Mouse (Mus musculus) midbrain, embryonic 11.5 days (tissue): Measurements from ENCODE around the gene Ica1. TPM values are rescaled to one million over a fixed set of nuclear protein-coding genes. Genes with fewer than 3 reads are reported as not detected.

Experiments used
- ATAC-seq: fragments of 200-750 bp; cut with Nextera tagmentation; 2 replicates; pipeline ENCODE4 v1.8.0; 2017; ENCODE audit warnings: moderate TSS enrichment, moderate library complexity; ENCODE audit not compliant: low FRiP score
- DNase-seq: peaks from one replicate; pipeline ENCODE4 v3.0.0; 2015; ENCODE audit warnings: low spot score; ENCODE audit errors: missing footprints
- H3K27ac ChIP-seq: fragments of 300-500 bp; sonication (generic); 2 replicates; pipeline ENCODE4 v1.5.1; 2014; ENCODE audit warnings: low read depth, low read length
- H3K27me3 ChIP-seq: fragments of 300-500 bp; sonication (generic); 2 replicates; pipeline ENCODE4 v1.6.1; 2014; ENCODE audit warnings: mild to moderate bottlenecking, low read length, moderate library complexity, mixed read lengths; ENCODE audit not compliant: control insufficient read depth, insufficient read depth
- H3K36me3 ChIP-seq: fragments of 300-500 bp; sonication (generic); 2 replicates; pipeline ENCODE4 v1.6.1; 2014; ENCODE audit warnings: mild to moderate bottlenecking, low read length, moderate library complexity, mixed read lengths; ENCODE audit not compliant: control insufficient read depth, insufficient read depth
- H3K4me1 ChIP-seq: fragments of 300-500 bp; sonication (generic); 2 replicates; pipeline ENCODE4 v1.6.1; 2014; ENCODE audit warnings: low read length; ENCODE audit not compliant: control insufficient read depth, insufficient read depth
- H3K4me2 ChIP-seq: fragments of 300-500 bp; sonication (generic); 2 replicates; pipeline ENCODE4 v1.6.1; 2014; ENCODE audit warnings: mild to moderate bottlenecking, moderate library complexity
- H3K4me3 ChIP-seq: fragments of 300-500 bp; sonication (generic); 2 replicates; pipeline ENCODE4 v1.5.1; 2014; ENCODE audit warnings: low read depth, low read length
- H3K9ac ChIP-seq: fragments of 300-500 bp; sonication (generic); 2 replicates; pipeline ENCODE4 v1.6.1; 2014; ENCODE audit warnings: low read length
- H3K9me3 ChIP-seq: fragments of 300-500 bp; sonication (generic); 2 replicates; pipeline ENCODE4 v1.6.1; 2016; ENCODE audit warnings: low read length; ENCODE audit not compliant: control insufficient read depth
- WGBS: fragments of 180-500 bp; shearing (Covaris S2); extraction: QIAGEN DNeasy Blood & Tissue Kit; methylation state at CpG from one replicate; pipeline ENCODE4 v1.1.7; 2014; 5-methylcytosine and 5-hydroxymethylcytosine counted together
- polyA plus RNA-seq: library from polyadenylated mRNA; unstranded; fragments of >200 nt; fragmentation: Nextera tagmentation; extraction: Ambion mirVana; gene quantifications from 2 replicates; pipeline ENCODE4 v1.2.1, GENCODE M21; 2014

Ica1 gene
- polyA plus RNA-seq, 1 experiment from 2014 or later, result 15.9 TPM

- no peak overlapping the region for H3K9ac ChIP-seq
- H3K4me2 ChIP-seq, result no peak overlapping the region
- H3K4me1 ChIP-seq, result no peaks in the 10 kb centered on the region
- WGBS, result 74% methylated on average over 2 of the region's 2 CpGs
- DNase-seq, result no peak
- H3K27ac ChIP-seq, result no peak overlapping the region
- no peak for ATAC-seq
- no peaks in the 10 kb centered on the region for H3K27me3 ChIP-seq
- no peaks in the 10 kb centered on the region for H3K36me3 ChIP-seq
- H3K4me3 ChIP-seq, result no peak overlapping the region
- H3K9me3 ChIP-seq, result no peaks in the 10 kb centered on the region
Observed at GRCm38 (mm10) chr6:8753723-8754036, 24.6 kb downstream of the Ica1 start.

- WGBS, result 89% methylated on average over 6 of the region's 6 CpGs
- no peak overlapping the region for H3K4me2 ChIP-seq
- H3K4me3 ChIP-seq, result no peak overlapping the region
- H3K36me3 ChIP-seq, result no peaks in the 10 kb centered on the region
- DNase-seq (no peak), ATAC-seq (no peak)
- no peak overlapping the region for H3K9ac ChIP-seq
- no peak overlapping the region for H3K27ac ChIP-seq
- no peaks in the 10 kb centered on the region for H3K4me1 ChIP-seq
- no peaks in the 10 kb centered on the region for H3K9me3 ChIP-seq
- no peaks in the 10 kb centered on the region for H3K27me3 ChIP-seq
Observed at GRCm38 (mm10) chr6:8752984-8753722, 25.1 kb downstream of the Ica1 start.

- no peaks in the 10 kb centered on the region for H3K27me3 ChIP-seq
- no peak overlapping the region for H3K4me2 ChIP-seq
- no peak overlapping the region for H3K27ac ChIP-seq
- H3K36me3 ChIP-seq, result no peaks in the 10 kb centered on the region
- H3K4me1 ChIP-seq, result no peaks in the 10 kb centered on the region
- no peaks in the 10 kb centered on the region for H3K9me3 ChIP-seq
- WGBS, result 90% methylated on average over 7 of the region's 7 CpGs
- no peak for ATAC-seq
- no peak overlapping the region for H3K4me3 ChIP-seq
- no peak for DNase-seq
- H3K9ac ChIP-seq, result no peak overlapping the region
Observed at GRCm38 (mm10) chr6:8744886-8745285, 33.4 kb downstream of the Ica1 start.

- Histone ChIP-seq H3K36me3 (no peaks in the 10 kb centered on the region), H3K4me1 (no peaks in the 10 kb centered on the region), H3K9me3 (no peaks in the 10 kb centered on the region), H3K4me2 (no peak overlapping the region), H3K27me3 (no peaks in the 10 kb centered on the region), H3K4me3 (no peak overlapping the region), H3K27ac (no peak overlapping the region), H3K9ac (no peak overlapping the region)
- ATAC-seq (no peak), DNase-seq (no peak)
- WGBS, result 92% methylated on average over 4 of the region's 4 CpGs
Observed at GRCm38 (mm10) chr6:8744273-8744785, 34.0 kb downstream of the Ica1 start.

GRCm38 (mm10) chr6:8742449-8742848 is 35.8 kb downstream of the Ica1 start:
- no peak overlapping the region for H3K4me2 ChIP-seq
- DNase-seq (peak; percentile 70), ATAC-seq (no peak)
- H3K36me3 ChIP-seq, result no peaks in the 10 kb centered on the region
- H3K4me3 ChIP-seq, result no peak overlapping the region
- no peak overlapping the region for H3K9ac ChIP-seq
- H3K4me1 ChIP-seq, result no peaks in the 10 kb centered on the region
- WGBS, result 31% methylated on average over 3 of the region's 3 CpGs
- H3K27ac ChIP-seq, result no peak overlapping the region
- H3K9me3 ChIP-seq, result no peaks in the 10 kb centered on the region
- H3K27me3 ChIP-seq, result no peaks in the 10 kb centered on the region

- H3K4me1 ChIP-seq, result no peaks in the 10 kb centered on the region
- no peak for ATAC-seq
- WGBS, result 55% methylated on average over 1 of the region's 1 CpGs
- DNase-seq, result no peak
- no peak overlapping the region for H3K9ac ChIP-seq
- no peak overlapping the region for H3K27ac ChIP-seq
- H3K4me3 ChIP-seq, result no peak overlapping the region
- no peak overlapping the region for H3K4me2 ChIP-seq
- no peaks in the 10 kb centered on the region for H3K27me3 ChIP-seq
- H3K36me3 ChIP-seq, result no peaks in the 10 kb centered on the region
- no peaks in the 10 kb centered on the region for H3K9me3 ChIP-seq
Observed at GRCm38 (mm10) chr6:8741659-8742058, 36.6 kb downstream of the Ica1 start.

GRCm38 (mm10) chr6:8740092-8740491 is 38.2 kb downstream of the Ica1 start:
- WGBS, result 63% methylated on average over 2 of the region's 2 CpGs
- ATAC-seq (no peak), DNase-seq (no peak)
- Histone ChIP-seq H3K9ac (no peak overlapping the region), H3K4me2 (no peak overlapping the region), H3K27ac (no peak overlapping the region), H3K4me3 (no peak overlapping the region), H3K27me3 (no peaks in the 10 kb centered on the region), H3K4me1 (no peaks in the 10 kb centered on the region), H3K36me3 (no peaks in the 10 kb centered on the region), H3K9me3 (no peaks in the 10 kb centered on the region)

- DNase-seq (no peak), ATAC-seq (no peak)
- Histone ChIP-seq H3K4me3 (no peak overlapping the region), H3K9ac (no peak overlapping the region), H3K36me3 (no peaks in the 10 kb centered on the region), H3K4me2 (no peak overlapping the region), H3K27me3 (no peaks in the 10 kb centered on the region), H3K9me3 (no peaks in the 10 kb centered on the region), H3K4me1 (no peaks in the 10 kb centered on the region), H3K27ac (no peak overlapping the region)
- 75% methylated on average over 4 of the region's 4 CpGs for WGBS
Observed at GRCm38 (mm10) chr6:8738396-8738795, 39.9 kb downstream of the Ica1 start.

- ATAC-seq, result peak; percentile 1; the same call in 1 of the 2 replicates
- H3K4me3 ChIP-seq, result no peak overlapping the region
- no peak for DNase-seq
- no peaks in the 10 kb centered on the region; the same call in 1 of the 2 replicates for H3K4me1 ChIP-seq
- no peaks in the 10 kb centered on the region for H3K36me3 ChIP-seq
- H3K27ac ChIP-seq, result no peak overlapping the region
- H3K27me3 ChIP-seq, result no peaks in the 10 kb centered on the region
- no peak overlapping the region for H3K4me2 ChIP-seq
- H3K9ac ChIP-seq, result no peak overlapping the region
- no peaks in the 10 kb centered on the region for H3K9me3 ChIP-seq
Observed at GRCm38 (mm10) chr6:8736493-8736820, 41.8 kb downstream of the Ica1 start.
